Mouse (Mus musculus) cerebellum, adult 9-10 months (tissue): ENCODE results near the gene Gm12789.
A peak's percentile ranks its signal among the peaks of the same experiment; 100 is the strongest.
"Not testable (repeated sequence)": the region's sequence is repeated elsewhere in the genome, so short reads cannot be mapped to it uniquely, and the experiment has no call there.

Source experiments
- DNase-seq: peaks from one replicate; pipeline ENCODE4 v3.0.0; 2022

The Gm12789 gene

DNA sequence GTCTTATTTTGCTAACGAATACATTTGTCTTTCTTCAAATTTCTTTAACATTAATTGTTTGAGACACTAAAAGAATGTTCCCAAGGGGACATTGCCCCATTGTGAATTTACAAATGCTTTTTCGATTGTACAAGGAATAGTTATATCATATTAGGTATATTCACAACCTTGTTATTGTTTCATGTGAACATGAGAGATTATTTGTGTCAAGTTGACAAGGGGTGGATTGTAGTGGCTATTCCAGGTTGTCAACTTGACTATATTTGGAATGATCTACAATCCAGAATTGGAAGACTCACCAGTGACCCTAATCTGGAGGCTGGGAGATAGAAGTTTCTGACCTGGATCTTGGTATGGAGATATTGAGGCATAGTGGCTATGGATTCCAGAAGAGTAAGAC is at the start of gene Gm12789:
Gene Gm12789, plus strand, starts transcription at position 301 of the 400 bp plus-strand sequence.
- not testable (repeated sequence) for DNase-seq

DNA sequence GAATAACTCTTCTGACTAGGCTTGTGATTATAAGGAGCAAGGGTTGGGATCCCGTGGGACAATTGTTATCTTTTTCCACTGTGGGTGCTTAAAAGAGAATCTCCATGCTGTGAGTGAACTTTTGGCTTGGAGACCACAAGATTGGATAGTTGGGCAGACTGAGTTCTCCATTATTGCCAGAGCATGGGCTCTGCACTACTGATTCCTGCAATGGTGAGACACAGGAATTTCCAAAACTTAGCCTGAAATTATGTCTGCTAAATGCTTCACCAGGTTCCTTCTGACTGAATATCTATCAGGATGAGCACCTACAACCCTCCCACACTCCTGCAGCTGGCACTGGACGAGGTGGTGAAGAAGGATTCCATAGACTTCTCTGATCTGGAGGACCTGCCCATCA is 46.3 kb upstream of the Gm12789 start, which contains the start of gene Gm12794:
Gene Gm12794, plus strand, starts transcription at position 301 of the 400 bp plus-strand sequence.
- not testable (repeated sequence) for DNase-seq

GRCm38 (mm10) chr4:101980949-101981348 is 5.5 kb upstream of the Gm12789 start, which contains the start of gene Gm12790:
Gene Gm12790, minus strand, starts transcription at chr4:101981049.
- DNase-seq: not testable (repeated sequence)

DNA sequence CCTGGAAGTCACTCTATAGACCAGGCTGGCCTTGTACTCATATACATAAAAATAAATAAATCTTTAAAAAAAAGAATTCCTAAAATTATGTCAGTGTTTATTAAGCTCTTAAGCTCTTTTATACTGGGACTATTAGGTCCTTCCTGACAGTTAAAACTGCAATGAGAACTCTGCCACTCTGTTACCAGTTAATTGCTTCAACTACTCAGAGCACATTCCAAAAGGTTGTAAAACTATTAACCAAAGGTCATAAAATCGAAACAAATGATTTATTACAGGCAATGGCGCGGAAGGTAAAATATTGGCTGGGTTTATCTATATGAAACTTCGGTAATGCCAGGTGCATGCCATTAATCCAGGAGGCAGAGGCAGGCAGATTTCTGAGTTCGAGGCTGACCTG is 748 bp upstream of the Gm12789 start:
- no peak for DNase-seq

DNA sequence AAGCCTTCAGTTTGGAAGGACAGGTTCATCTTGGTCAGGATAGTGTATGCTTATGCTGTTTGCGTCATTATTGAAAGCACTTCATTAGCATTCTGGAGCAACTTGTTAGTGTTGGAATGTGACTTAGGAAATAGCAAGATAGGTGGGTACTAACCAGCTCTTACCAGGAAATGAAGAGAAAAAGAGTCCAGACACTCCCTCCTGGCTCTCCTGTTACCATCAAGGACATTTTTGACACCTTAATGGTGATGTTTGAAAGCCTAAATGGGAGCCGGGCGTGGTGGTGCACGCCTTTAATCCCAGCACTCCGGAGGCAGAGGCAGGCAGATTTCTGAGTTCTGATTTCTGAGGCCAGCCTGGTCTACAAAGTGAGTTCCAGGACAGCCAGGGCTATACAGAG is 11.0 kb downstream of the Gm12789 start:
- no peak for DNase-seq

DNA sequence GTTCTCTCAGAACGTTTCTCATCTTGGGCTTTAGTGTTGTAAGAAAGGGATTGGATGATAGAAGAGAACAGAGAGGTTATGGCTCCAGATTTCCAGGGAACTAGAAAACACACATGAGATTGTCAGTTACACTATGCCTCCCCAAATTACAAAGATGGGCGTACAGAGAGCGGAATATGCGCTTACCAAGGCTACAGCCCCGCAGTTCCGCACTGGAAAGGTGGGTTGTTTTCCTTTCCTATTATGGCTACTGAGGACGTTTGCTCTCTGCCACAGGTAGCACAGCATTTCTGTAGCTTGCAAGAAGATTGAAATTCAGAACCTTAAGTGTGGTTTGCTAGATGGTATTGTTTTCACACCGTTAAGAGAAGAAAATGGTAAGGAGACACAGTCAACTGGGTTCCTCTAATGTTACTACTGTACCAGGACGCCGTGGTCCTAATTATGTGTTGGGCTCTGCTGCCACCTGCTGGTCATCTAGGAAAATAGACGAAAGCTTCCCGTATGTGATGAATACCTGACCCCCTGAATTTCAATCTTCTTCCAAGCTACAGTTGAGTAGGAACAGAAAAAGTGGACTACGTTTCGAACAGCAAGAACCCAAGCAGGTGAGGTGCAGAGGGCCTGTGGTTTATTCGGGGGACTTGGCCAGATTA is 12.0 kb downstream of the Gm12789 start:
- peak; percentile 68 for DNase-seq

GRCm38 (mm10) chr4:102026619-102027018 is 40.2 kb downstream of the Gm12789 start:
- no peak for DNase-seq
